10 mouse cellular contexts compared by ENCODE assay signal in genomic region chr12:41487005-41487404, GRCm38 (mm10). TPM values are rescaled to one million over a fixed set of nuclear protein-coding genes. Genes with fewer than 3 reads are reported as not detected.
A peak's percentile ranks its signal among the peaks of the same experiment; 100 is the strongest.
DNase-seq lines count a peak whose midpoint lies in the region; ATAC-seq and TF ChIP-seq lines count a peak whose summit lies in the region.
"Had no signal": no experiment of that assay in that cellular context is flagged by ENCODE, and none has a peak within 500 bp of the region (broad histone marks: within the 10 kb centered on the region; RNA-seq: fewer than 3 reads in every experiment).

No protein-coding gene starts in this region.

- no peak overlapping the region for H3K9ac ChIP-seq in hindbrain, embryonic 15.5 days
- H3K9ac ChIP-seq in hindbrain, embryonic 13.5 days, result no peak overlapping the region
- H3K9ac ChIP-seq in limb, embryonic 14.5 days (ENCODE audit: low read depth, low read length, severe bottlenecking), result no peak overlapping the region

- DNase-seq in thymus, postnatal 14 days, result peak; percentile 23
- DNase-seq in thymus, postnatal 4 days, result no peak
- peak; percentile 61 for DNase-seq in c-Kit-positive CD71-positive TER-119-positive erythroid progenitor cells, embryonic 14.5 days (ENCODE audit: low spot score)
- peak; percentile 66 for DNase-seq in limb, embryonic 14.5 days (ENCODE audit: low spot score)
- DNase-seq in yolk sac, embryonic 10.5 days (ENCODE audit: low spot score), result peak; percentile 17

- H3K4me1 ChIP-seq in hindbrain, embryonic 15.5 days (replicated peaks), result peaks cover 20% of the 10 kb centered on the region
- peaks cover 21% of the 10 kb centered on the region for H3K4me1 ChIP-seq in hindbrain, embryonic 13.5 days (replicated peaks)
- peaks cover 12% of the 10 kb centered on the region for H3K4me1 ChIP-seq in limb, embryonic 14.5 days (ENCODE audit: control insufficient read depth, insufficient read depth, low read length)

- peak overlapping the region; percentile 56; the same call in 1 of the 2 replicates for H3K4me2 ChIP-seq in hindbrain, embryonic 15.5 days
- no peak overlapping the region for H3K4me2 ChIP-seq in hindbrain, embryonic 13.5 days
- H3K4me2 ChIP-seq in limb, embryonic 14.5 days (replicated peaks; ENCODE audit: low read depth, low read length, severe bottlenecking), result no peak overlapping the region

- no peak overlapping the region for H3K4me3 ChIP-seq in hindbrain, embryonic 15.5 days
- H3K4me3 ChIP-seq in hindbrain, embryonic 13.5 days, result no peak overlapping the region
- no peak overlapping the region for H3K4me3 ChIP-seq in limb, embryonic 14.5 days (replicated peaks; ENCODE audit: low read length)
- H3K4me3 ChIP-seq: erythroblast, embryonic 14.5 days had no signal

- H3K9me3 ChIP-seq in hindbrain, embryonic 15.5 days, result no peaks in the 10 kb centered on the region
- no peaks in the 10 kb centered on the region for H3K9me3 ChIP-seq in hindbrain, embryonic 13.5 days
- no peaks in the 10 kb centered on the region for H3K9me3 ChIP-seq in limb, embryonic 14.5 days (ENCODE audit: control insufficient read depth, low read length)

- no peak for ATAC-seq in hindbrain, embryonic 15.5 days (ENCODE audit: low FRiP score, low read depth)
- no peak for ATAC-seq in hindbrain, embryonic 13.5 days (ENCODE audit: low FRiP score)
- no peak for ATAC-seq in limb, embryonic 14.5 days (ENCODE audit: low FRiP score, low read depth)
- no peak for ATAC-seq in erythroid progenitor cell, adult 5-6 weeks (replicated peaks; ENCODE audit: low FRiP score, poor library complexity, severe bottlenecking)

- no peak overlapping the region for H3K27ac ChIP-seq in hindbrain, embryonic 15.5 days (replicated peaks)
- no peak overlapping the region for H3K27ac ChIP-seq in hindbrain, embryonic 13.5 days
- H3K27ac ChIP-seq in limb, embryonic 14.5 days (replicated peaks; ENCODE audit: low read depth, low read length), result no peak overlapping the region
- H3K27ac ChIP-seq: macrophage had no signal

- no peaks in the 10 kb centered on the region for H3K36me3 ChIP-seq in hindbrain, embryonic 15.5 days
- no peaks in the 10 kb centered on the region for H3K36me3 ChIP-seq in hindbrain, embryonic 13.5 days
- no peaks in the 10 kb centered on the region for H3K36me3 ChIP-seq in limb, embryonic 14.5 days (ENCODE audit: control insufficient read depth, insufficient read depth, low read length)

- WGBS in hindbrain, embryonic 15.5 days, result 29% methylated on average over 5 of the region's 5 CpGs
- 37% methylated on average over 5 of the region's 5 CpGs for WGBS in hindbrain, embryonic 13.5 days
- 22% methylated on average over 5 of the region's 5 CpGs for WGBS in limb, embryonic 14.5 days

- H3K27me3 ChIP-seq in hindbrain, embryonic 15.5 days, result no peaks in the 10 kb centered on the region
- H3K27me3 ChIP-seq in hindbrain, embryonic 13.5 days, result no peaks in the 10 kb centered on the region
- no peaks in the 10 kb centered on the region for H3K27me3 ChIP-seq in limb, embryonic 14.5 days (ENCODE audit: control insufficient read depth, insufficient read depth, low read length)

- no peak for TF ChIP-seq POLR2A in limb, embryonic 14.5 days (IDR thresholded peaks at IDR 0.05; ENCODE audit: borderline replicate concordance, extremely low read depth, insufficient read depth, insufficient read length)

RNA-seq across cellular contexts. Expression of gene Lrrn3, which starts 0.8 kb away (rescaled TPM):
- polyA plus RNA-seq in hindbrain, embryonic 15.5 days (2015; fragmentation: Nextera tagmentation; extraction: Ambion mirVana), result 101 and 103 TPM in 2 replicates
- polyA plus RNA-seq in hindbrain, embryonic 13.5 days (2015; fragmentation: Nextera tagmentation; extraction: Ambion mirVana), result 95.7 and 97.7 TPM in 2 replicates
- polyA plus RNA-seq in limb, embryonic 14.5 days (2012; rRNA removed), result 4.6 and 5.1 TPM in 2 replicates
- 10.4 and 12.1 TPM in 2 replicates for polyA plus RNA-seq in limb, embryonic 14.5 days (2014; fragmentation: Nextera tagmentation; extraction: Ambion mirVana)
- total RNA-seq in erythroid progenitor cell, adult 5-6 weeks (2015; ENCODE audit: low replicate concordance), result 0.36 TPM in 1 of 2 replicates, not detected in the other
- total RNA-seq in erythroid progenitor cell, adult 5-6 weeks (2017; ENCODE audit: low replicate concordance), result 0.30 and 0.51 TPM in 2 replicates
- polyA plus RNA-seq: erythroblast, embryonic 14.5 days had no signal
